Mouse (Mus musculus) neural tube, embryonic 14.5 days (tissue): ENCODE data around the gene Olfr315. TPM values are rescaled to one million over a fixed set of nuclear protein-coding genes. Genes with fewer than 3 reads are reported as not detected.

Experiments used
- ATAC-seq: fragments of 200-750 bp; cut with Nextera tagmentation; 2 replicates; pipeline ENCODE4 v1.8.0; 2017; ENCODE audit warnings: low read depth, mild to moderate bottlenecking, moderate TSS enrichment, moderate library complexity
- H3K27ac ChIP-seq: fragments of 300-500 bp; sonication (generic); 2 replicates; pipeline ENCODE4 v1.5.1; 2014; ENCODE audit warnings: low read depth, mild to moderate bottlenecking, control low read depth, low read length, moderate library complexity, mixed read lengths
- H3K27me3 ChIP-seq: fragments of 300-500 bp; sonication (generic); 2 replicates; pipeline ENCODE4 v1.6.1; 2014; ENCODE audit warnings: low read length; ENCODE audit not compliant: control insufficient read depth, insufficient read depth
- H3K36me3 ChIP-seq: fragments of 300-500 bp; sonication (generic); 2 replicates; pipeline ENCODE4 v1.6.1; 2014; ENCODE audit warnings: low read length, mixed read lengths; ENCODE audit not compliant: control insufficient read depth, insufficient read depth
- H3K4me1 ChIP-seq: fragments of 300-500 bp; sonication (generic); 2 replicates; pipeline ENCODE4 v1.6.1; 2014; ENCODE audit warnings: low read length; ENCODE audit not compliant: control insufficient read depth, insufficient read depth
- H3K4me2 ChIP-seq: fragments of 300-500 bp; sonication (generic); 2 replicates; pipeline ENCODE4 v1.6.1; 2014; ENCODE audit warnings: mild to moderate bottlenecking, low read depth, low read length, control low read depth
- H3K4me3 ChIP-seq: fragments of 300-500 bp; sonication (generic); 2 replicates; pipeline ENCODE4 v1.5.1; 2014; ENCODE audit warnings: low read depth, low read length, control low read depth, mixed read lengths
- H3K9ac ChIP-seq: fragments of 300-500 bp; sonication (generic); replicated peaks from 2 replicates; pipeline ENCODE4 v1.6.1; 2014; ENCODE audit warnings: low read depth, mild to moderate bottlenecking, control low read depth, low read length, mixed read lengths
- H3K9me3 ChIP-seq: fragments of 300-500 bp; sonication (generic); 2 replicates; pipeline ENCODE4 v1.6.1; 2016; ENCODE audit warnings: low read length; ENCODE audit not compliant: control insufficient read depth
- WGBS: fragments of 180-500 bp; shearing (Covaris S2); extraction: QIAGEN DNeasy Blood & Tissue Kit; methylation state at CpG from one replicate; pipeline ENCODE4 v1.1.7; 2014; 5-methylcytosine and 5-hydroxymethylcytosine counted together
- polyA plus RNA-seq: library from polyadenylated mRNA; unstranded; fragments of >200 nt; fragmentation: Nextera tagmentation; extraction: Ambion mirVana; gene quantifications from 2 replicates; pipeline ENCODE4 v1.2.1, GENCODE M21; 2014

Gene Olfr315
- polyA plus RNA-seq, 1 experiment from 2014 or later: not detected

- 91% methylated on average over 10 of the region's 10 CpGs for WGBS
- H3K4me2 ChIP-seq: no peak overlapping the region
- H3K4me3 ChIP-seq: no peak overlapping the region
- H3K27ac ChIP-seq: no peak overlapping the region
- H3K9me3 ChIP-seq: no peaks in the 10 kb centered on the region
- H3K36me3 ChIP-seq: no peaks in the 10 kb centered on the region
- no peaks in the 10 kb centered on the region for H3K27me3 ChIP-seq
- no peak overlapping the region for H3K9ac ChIP-seq
- ATAC-seq: no peak
- no peaks in the 10 kb centered on the region for H3K4me1 ChIP-seq
Measured at GRCm38 (mm10) chr11:58787651-58788050, 14.7 kb downstream of the Olfr315 start.

- 87% methylated on average over 8 of the region's 8 CpGs for WGBS
Measured at GRCm38 (mm10) chr11:58788346-58788745, 15.4 kb downstream of the Olfr315 start.

GRCm38 (mm10) chr11:58789532-58789931, 16.5 kb downstream of the Olfr315 start:
- 35% methylated on average over 3 of the region's 3 CpGs for WGBS
- H3K4me3 ChIP-seq: no peak overlapping the region
- no peak overlapping the region for H3K4me2 ChIP-seq
- H3K4me1 ChIP-seq: no peaks in the 10 kb centered on the region
- no peak overlapping the region for H3K9ac ChIP-seq
- no peak for ATAC-seq
- H3K27ac ChIP-seq: no peak overlapping the region
- H3K36me3 ChIP-seq: no peaks in the 10 kb centered on the region
- no peaks in the 10 kb centered on the region for H3K9me3 ChIP-seq
- no peaks in the 10 kb centered on the region for H3K27me3 ChIP-seq

More at GRCm38 (mm10) chr11:58788346-58788745, 15.4 kb downstream of the Olfr315 start:
- Histone ChIP-seq H3K27ac (no peak overlapping the region), H3K4me3 (no peak overlapping the region), H3K27me3 (no peaks in the 10 kb centered on the region), H3K4me2 (no peak overlapping the region), H3K4me1 (no peaks in the 10 kb centered on the region), H3K9ac (no peak overlapping the region), H3K36me3 (no peaks in the 10 kb centered on the region), H3K9me3 (no peaks in the 10 kb centered on the region)
- no peak for ATAC-seq

DNA sequence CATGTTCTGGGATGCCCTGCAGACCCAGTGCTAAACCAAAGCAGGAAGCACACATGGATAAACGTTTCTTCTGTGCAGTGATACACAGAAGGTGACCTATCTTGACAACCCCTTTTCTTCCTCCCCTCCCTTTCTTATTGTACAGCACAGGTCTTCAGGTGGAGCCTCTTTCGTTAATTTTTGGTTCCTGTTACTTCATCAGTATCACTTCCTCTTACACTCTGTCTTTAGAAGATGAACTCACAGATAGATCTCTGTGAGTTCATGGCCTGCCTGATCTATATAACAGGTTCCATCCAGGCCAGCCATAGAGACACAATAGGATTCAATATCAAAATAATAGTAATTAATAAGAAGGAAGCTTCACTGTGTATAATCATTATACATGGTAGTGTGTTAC, 17.1 kb downstream of the Olfr315 start:
- ATAC-seq: no peak
- Histone ChIP-seq H3K4me3 (no peak overlapping the region), H3K9me3 (no peaks in the 10 kb centered on the region), H3K36me3 (no peaks in the 10 kb centered on the region), H3K9ac (no peak overlapping the region), H3K4me1 (no peaks in the 10 kb centered on the region), H3K27ac (no peak overlapping the region), H3K27me3 (no peaks in the 10 kb centered on the region), H3K4me2 (no peak overlapping the region)
- WGBS: 69% methylated on average over 2 of the region's 2 CpGs

GRCm38 (mm10) chr11:58790646-58791045, 17.7 kb downstream of the Olfr315 start:
- Histone ChIP-seq H3K27ac (no peak overlapping the region), H3K9ac (no peak overlapping the region), H3K4me3 (no peak overlapping the region), H3K27me3 (no peaks in the 10 kb centered on the region), H3K36me3 (no peaks in the 10 kb centered on the region), H3K4me2 (no peak overlapping the region), H3K9me3 (no peaks in the 10 kb centered on the region), H3K4me1 (no peaks in the 10 kb centered on the region)
- WGBS: 92% methylated on average over 6 of the region's 6 CpGs
- ATAC-seq: no peak

- H3K4me1 ChIP-seq: no peaks in the 10 kb centered on the region
- no peak for ATAC-seq
- 85% methylated on average over 2 of the region's 2 CpGs for WGBS
- H3K27ac ChIP-seq: no peak overlapping the region
- no peaks in the 10 kb centered on the region for H3K27me3 ChIP-seq
- no peak overlapping the region for H3K9ac ChIP-seq
- no peaks in the 10 kb centered on the region for H3K36me3 ChIP-seq
- no peak overlapping the region for H3K4me3 ChIP-seq
- H3K9me3 ChIP-seq: no peaks in the 10 kb centered on the region
- H3K4me2 ChIP-seq: no peak overlapping the region
Measured at GRCm38 (mm10) chr11:58795856-58796255, 22.9 kb downstream of the Olfr315 start.

GRCm38 (mm10) chr11:58796850-58797249, 23.9 kb downstream of the Olfr315 start:
- H3K4me1 ChIP-seq: peaks cover under 1% of the 10 kb centered on the region; the same call in 1 of the 2 replicates
- H3K9me3 ChIP-seq: no peaks in the 10 kb centered on the region
- WGBS: 83% methylated on average over 7 of the region's 7 CpGs
- no peaks in the 10 kb centered on the region for H3K36me3 ChIP-seq
- H3K4me2 ChIP-seq: no peak overlapping the region
- no peak overlapping the region for H3K9ac ChIP-seq
- H3K27ac ChIP-seq: no peak overlapping the region
- H3K27me3 ChIP-seq: no peaks in the 10 kb centered on the region
- ATAC-seq: no peak
- H3K4me3 ChIP-seq: no peak overlapping the region

GRCm38 (mm10) chr11:58799747-58800146, 26.8 kb downstream of the Olfr315 start:
- H3K4me2 ChIP-seq: no peak overlapping the region
- H3K4me1 ChIP-seq: peaks cover 7% of the 10 kb centered on the region; the same call in 1 of the 2 replicates
- H3K27me3 ChIP-seq: no peaks in the 10 kb centered on the region
- H3K4me3 ChIP-seq: no peak overlapping the region
- no peak overlapping the region for H3K27ac ChIP-seq
- no peaks in the 10 kb centered on the region for H3K36me3 ChIP-seq
- H3K9me3 ChIP-seq: no peaks in the 10 kb centered on the region
- 86% methylated on average over 5 of the region's 5 CpGs for WGBS
- no peak for ATAC-seq
- no peak overlapping the region for H3K9ac ChIP-seq

DNA sequence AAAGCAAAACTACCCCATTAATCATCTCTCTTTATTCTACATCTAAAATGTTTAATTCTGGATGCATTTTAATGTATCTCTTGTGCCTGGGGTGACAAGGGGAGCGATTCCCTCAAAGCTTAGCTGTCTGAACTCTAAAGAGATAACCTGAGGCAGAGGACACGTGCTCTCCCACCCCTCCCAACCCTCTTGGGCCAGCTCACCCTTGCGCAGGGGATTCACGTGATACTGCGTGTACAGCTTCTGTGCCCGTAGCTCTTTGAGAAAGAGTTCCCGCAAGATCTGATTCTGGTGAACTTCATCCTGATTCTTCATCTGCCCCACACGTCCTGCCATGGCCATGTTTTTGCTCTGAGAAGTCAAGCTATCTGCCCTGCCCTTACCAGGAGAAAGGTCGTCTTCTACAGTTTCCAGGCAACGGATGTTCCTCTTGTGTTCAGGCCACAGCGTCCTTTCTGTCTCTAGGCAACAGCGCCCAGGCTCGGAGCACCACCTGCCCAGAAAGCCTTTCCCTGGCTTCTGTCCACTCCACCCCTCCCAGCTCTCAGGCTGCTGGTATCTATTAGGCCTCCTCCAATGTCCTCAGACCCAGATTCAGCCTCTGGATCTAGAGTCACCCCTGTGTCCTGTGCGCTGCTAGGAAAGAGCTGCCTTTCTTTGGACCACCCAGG, 28.7 kb downstream of the Olfr315 start, which contains the start of gene Fam183b:
Fam183b (minus strand) TSS at position 403 of the 671 bp plus-strand sequence.
- Histone ChIP-seq H3K4me1 (peaks cover 7% of the 10 kb centered on the region; the same call in 1 of the 2 replicates), H3K4me3 (no peak within 1 kb of the TSS)
- WGBS: 31% methylated on average over 14 of the region's 14 CpGs

More for the DNA sequence above, 28.7 kb downstream of the Olfr315 start, which contains the start of gene Fam183b:
- Histone ChIP-seq H3K9ac (no peak within 1 kb of the TSS), H3K27ac (no peak within 1 kb of the TSS), H3K36me3 (no peaks in the 10 kb centered on the region), H3K4me2 (no peak within 1 kb of the TSS), H3K27me3 (no peaks in the 10 kb centered on the region), H3K9me3 (no peaks in the 10 kb centered on the region)
- ATAC-seq: peak; percentile 41; the same call in 1 of the 2 replicates
